ENCODE assay signal across 13 mouse cellular contexts in the genomic region with DNA sequence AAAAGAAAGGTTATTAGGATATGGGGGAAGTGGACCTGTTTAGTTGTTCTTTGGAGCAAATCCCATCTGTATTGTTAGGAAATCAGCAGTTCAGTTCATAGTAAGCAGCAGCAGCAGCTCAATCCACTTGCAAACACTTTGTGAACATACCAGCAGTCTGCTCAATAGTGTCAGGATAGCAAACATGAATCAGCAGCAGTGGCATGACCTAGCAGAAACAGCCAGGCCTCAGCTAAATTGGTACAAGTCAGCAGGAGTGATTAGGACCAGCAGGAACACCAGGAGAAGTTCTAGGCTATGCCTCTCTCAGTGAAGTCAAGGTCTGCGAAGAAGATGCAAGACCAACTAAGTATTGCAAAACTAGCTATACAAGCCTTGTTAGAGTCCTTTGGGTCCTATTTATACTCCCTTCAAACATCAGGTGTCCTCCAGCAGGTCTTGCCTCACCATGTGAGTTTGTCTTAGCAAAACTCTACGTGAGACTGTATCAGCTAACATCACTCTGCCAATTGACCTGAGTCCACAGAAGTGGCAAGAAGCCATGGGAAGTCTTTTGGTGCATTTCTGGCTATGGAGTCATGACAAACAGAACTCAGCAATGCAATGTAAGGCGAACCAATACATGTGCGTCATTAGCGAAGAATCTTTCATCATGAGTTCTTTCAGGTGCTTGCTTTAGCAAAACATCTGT. TPM values are rescaled to one million over a fixed set of nuclear protein-coding genes. Genes with fewer than 3 reads are reported as not detected.
DNase-seq lines count a peak whose midpoint lies in the region; ATAC-seq and TF ChIP-seq lines count a peak whose summit lies in the region.
"Had no signal": no experiment of that assay in that cellular context is flagged by ENCODE, and none has a peak within 500 bp of the region (broad histone marks: within the 10 kb centered on the region; RNA-seq: fewer than 3 reads in every experiment).

TSS of gene Kbtbd12 (minus strand) at position 340 of the 691 bp plus-strand sequence.

- no peaks in the 10 kb centered on the region for H3K36me3 ChIP-seq in liver, adult 2 months (ENCODE audit: control insufficient read depth, insufficient read depth, low read length)
- no peaks in the 10 kb centered on the region for H3K36me3 ChIP-seq in kidney, embryonic 16.5 days (ENCODE audit: insufficient read depth, low read length)
- H3K36me3 ChIP-seq in forebrain, embryonic 16.5 days (ENCODE audit: control insufficient read depth, insufficient read depth): no peaks in the 10 kb centered on the region
- H3K36me3 ChIP-seq: hindbrain, embryonic 12.5 days; neural tube, embryonic 12.5 days had no signal

- H3K4me1 ChIP-seq in brown adipose tissue, adult 24 weeks (ENCODE audit: control insufficient read depth, insufficient read depth, insufficient read length, low read length): peaks cover 13% of the 10 kb centered on the region; the same call in 1 of the 2 replicates
- H3K4me1 ChIP-seq in liver, adult 2 months (ENCODE audit: control insufficient read depth, insufficient read depth, low read length): no peaks in the 10 kb centered on the region
- 0 out of 2 replicates have a peak, but pooled peaks cover 14% of the 10 kb centered on the region for H3K4me1 ChIP-seq in kidney, embryonic 16.5 days (ENCODE audit: insufficient read depth, low read length)
- peaks cover 12% of the 10 kb centered on the region for H3K4me1 ChIP-seq in forebrain, embryonic 16.5 days (replicated peaks; ENCODE audit: control insufficient read depth, insufficient read depth, low read length)

- peak; percentile 65 for DNase-seq in c-Kit-positive CD71-positive TER-119-positive erythroid progenitor cells, embryonic 14.5 days (ENCODE audit: low spot score)
- DNase-seq in gonadal fat pad, adult 2 months (ENCODE audit: low read depth): peak; percentile 70
- peak; percentile 78 for DNase-seq in liver, adult 2 months (ENCODE audit: extremely low read depth, low read depth, low spot score)
- no peak for DNase-seq in cerebellum, postnatal 25 days
- DNase-seq: lung, embryonic 14.5 days; right cerebral cortex, postnatal 14 days had no signal

- H3K79me2 ChIP-seq in liver, adult 2 months (ENCODE audit: control insufficient read depth, insufficient read depth, low read length): no peaks in the 10 kb centered on the region

- H3K9me3 ChIP-seq in kidney, embryonic 16.5 days (ENCODE audit: low read length): peaks cover 10% of the 10 kb centered on the region
- peaks cover 3% of the 10 kb centered on the region; the same call in 1 of the 2 replicates for H3K9me3 ChIP-seq in forebrain, embryonic 16.5 days (ENCODE audit: control insufficient read depth, low read length)
- H3K9me3 ChIP-seq: neural tube, embryonic 12.5 days had no signal

- H3K9ac ChIP-seq in liver, adult 2 months (ENCODE audit: low read depth, low read length): no peak within 1 kb of the TSS
- H3K9ac ChIP-seq in kidney, embryonic 16.5 days (replicated peaks; ENCODE audit: low read length): no peak within 1 kb of the TSS
- no peak within 1 kb of the TSS for H3K9ac ChIP-seq in forebrain, embryonic 16.5 days (replicated peaks; ENCODE audit: low read depth, low read length)
- H3K9ac ChIP-seq: hindbrain, embryonic 12.5 days; lung, embryonic 14.5 days; neural tube, embryonic 12.5 days had no signal

- no peak within 1 kb of the TSS for H3K4me3 ChIP-seq in brown adipose tissue, adult 24 weeks (ENCODE audit: insufficient read depth, low read depth, low read length)
- no peak within 1 kb of the TSS for H3K4me3 ChIP-seq in liver, adult 2 months (ENCODE audit: insufficient read depth, low read depth, low read length)
- H3K4me3 ChIP-seq in kidney, embryonic 16.5 days (ENCODE audit: low read length): no peak within 1 kb of the TSS
- no peak within 1 kb of the TSS for H3K4me3 ChIP-seq in forebrain, embryonic 16.5 days (replicated peaks; ENCODE audit: low read length)
- H3K4me3 ChIP-seq: hindbrain, embryonic 12.5 days; neural tube, embryonic 12.5 days had no signal

- 70% methylated on average over 5 of the region's 5 CpGs for WGBS in liver, adult 2 months
- WGBS in kidney, embryonic 16.5 days: 96% methylated on average over 5 of the region's 5 CpGs
- 96% methylated on average over 5 of the region's 5 CpGs for WGBS in forebrain, embryonic 16.5 days

- no peak for ATAC-seq in kidney, embryonic 16.5 days (ENCODE audit: low FRiP score, low TSS enrichment)
- ATAC-seq in forebrain, embryonic 16.5 days: no peak

- no peaks in the 10 kb centered on the region for H3K27me3 ChIP-seq in liver, adult 2 months (ENCODE audit: control insufficient read depth, insufficient read depth, low read length)
- H3K27me3 ChIP-seq in kidney, embryonic 16.5 days (ENCODE audit: insufficient read depth, low read length): no peaks in the 10 kb centered on the region
- H3K27me3 ChIP-seq in forebrain, embryonic 16.5 days (replicated peaks; ENCODE audit: control insufficient read depth, insufficient read depth, low read length): no peaks in the 10 kb centered on the region
- H3K27me3 ChIP-seq: hindbrain, embryonic 12.5 days; neural tube, embryonic 12.5 days had no signal

- H3K27ac ChIP-seq in brown adipose tissue, adult 24 weeks (replicated peaks; ENCODE audit: low read depth, low read length): 0 out of 2 replicates have a peak within 1 kb of the TSS, but pooled peaks have one; percentile 31
- peak within 1 kb of the TSS; percentile 45 for H3K27ac ChIP-seq in liver, adult 2 months (replicated peaks; ENCODE audit: insufficient read depth, low read depth, low read length)
- H3K27ac ChIP-seq in kidney, embryonic 16.5 days (ENCODE audit: low read length): no peak within 1 kb of the TSS
- H3K27ac ChIP-seq in forebrain, embryonic 16.5 days (ENCODE audit: low read length): no peak within 1 kb of the TSS
- H3K27ac ChIP-seq: hindbrain, embryonic 12.5 days; kidney, postnatal 0 days; neural tube, embryonic 12.5 days had no signal

- no peak for TF ChIP-seq POLR2A in liver, adult 2 months (IDR thresholded peaks at IDR 0.05; ENCODE audit: extremely low read depth, insufficient read depth, low read length)

- no peak for TF ChIP-seq CTCF in liver, adult 2 months (IDR thresholded peaks at IDR 0.05; ENCODE audit: low read depth, low read length)

- H3K4me2 ChIP-seq in kidney, embryonic 16.5 days (replicated peaks; ENCODE audit: low read depth, low read length): no peak within 1 kb of the TSS
- no peak within 1 kb of the TSS for H3K4me2 ChIP-seq in forebrain, embryonic 16.5 days (ENCODE audit: low read length)
- H3K4me2 ChIP-seq: hindbrain, embryonic 12.5 days; lung, embryonic 14.5 days; midbrain, embryonic 11.5 days; neural tube, embryonic 12.5 days had no signal

RNA-seq across cellular contexts. Expression of gene Kbtbd12, which starts in this region (rescaled TPM):
- 3.9 and 6.8 TPM in 2 replicates for polyA plus RNA-seq in brown adipose tissue, adult 24 weeks (2012; ENCODE audit: insufficient read depth, insufficient read length, missing spikeins)
- polyA plus RNA-seq in gonadal fat pad, adult 2 months (2012; rRNA removed): 0.60 and 1.0 TPM in 2 replicates
- 1.0 and 1.7 TPM in 2 replicates for total RNA-seq in liver, adult 2 months (2014; rRNA removed)
- polyA plus RNA-seq in liver, adult 2 months (2012; rRNA removed): 0.19 and 0.29 TPM in 2 replicates
- polyA plus RNA-seq in kidney, embryonic 16.5 days (2015; fragmentation: Nextera tagmentation; extraction: Ambion mirVana): 0.84 TPM in 1 of 2 replicates, not detected in the other
- 0.37 and 0.52 TPM in 2 replicates for polyA plus RNA-seq in forebrain, embryonic 16.5 days (2015; fragmentation: Nextera tagmentation; extraction: Ambion mirVana)
- polyA plus RNA-seq: hindbrain, embryonic 12.5 days; kidney, postnatal 0 days; lung, embryonic 14.5 days; midbrain, embryonic 11.5 days; neural tube, embryonic 12.5 days had no signal

Comparison
In these comparisons a context has a peak if more than half of its experiments do, and no peak if none do; other contexts are left out.
1. H3K27ac ChIP-seq: peak in brown adipose tissue, adult 24 weeks (single experiment) and liver, adult 2 months (single experiment); none in kidney, embryonic 16.5 days (single experiment) and forebrain, embryonic 16.5 days (single experiment).
2. DNase-seq: peak in c-Kit-positive CD71-positive TER-119-positive erythroid progenitor cells, embryonic 14.5 days (single experiment), gonadal fat pad, adult 2 months (single experiment) and liver, adult 2 months (single experiment); none in cerebellum, postnatal 25 days (0 of 2).